Mouse (Mus musculus) thymus, adult 2 months (tissue): ENCODE measurements at regions not wholly inside any gene's neighbourhood (a gene's known extent, or its start where the extent isn't known, plus 50 kb on each side); places are given as distances from the start of the nearest gene placed in this dataset.

Experiments used
- DNase-seq: peaks from one replicate; pipeline ENCODE4 v3.0.0; 2021
- H3K27ac ChIP-seq: fragments of 200-500 bp; 2 replicates; pipeline ENCODE4 v1.5.1; 2012; ENCODE audit warnings: low read length, control low read depth; ENCODE audit not compliant: control insufficient read depth, insufficient read depth
- H3K27me3 ChIP-seq: fragments of 200-500 bp; 2 replicates; pipeline ENCODE4 v1.6.1; 2012; ENCODE audit warnings: mild to moderate bottlenecking, low read length, moderate library complexity, mixed read lengths; ENCODE audit not compliant: control insufficient read depth, insufficient read depth
- H3K36me3 ChIP-seq: fragments of 200-500 bp; 2 replicates; pipeline ENCODE4 v1.6.1; 2012; ENCODE audit warnings: mild to moderate bottlenecking, low read length, moderate library complexity; ENCODE audit not compliant: control insufficient read depth, insufficient read depth
- H3K4me1 ChIP-seq: fragments of 200-500 bp; replicated peaks from 2 replicates; pipeline ENCODE4 v1.6.1; 2012; ENCODE audit warnings: low read length; ENCODE audit not compliant: control insufficient read depth, insufficient read depth
- H3K4me3 ChIP-seq: fragments of 200-500 bp; 2 replicates; pipeline ENCODE4 v1.5.1; 2012; ENCODE audit warnings: mild to moderate bottlenecking, low read length, control low read depth, moderate library complexity; ENCODE audit not compliant: control insufficient read depth, insufficient read depth
- CTCF ChIP-seq: fragments of 200-500 bp; IDR thresholded peaks from 2 replicates; pipeline ENCODE4 v1.5.1; 2012; ENCODE audit warnings: mild to moderate bottlenecking, control low read depth, low read length, moderate library complexity, borderline replicate concordance; ENCODE audit not compliant: control insufficient read depth, poor library complexity, insufficient read depth; ENCODE audit errors: extremely low read depth
- POLR2A ChIP-seq: fragments of 200-500 bp; IDR thresholded peaks from 2 replicates; pipeline ENCODE4 v1.6.1; 2012; ENCODE audit warnings: mild to moderate bottlenecking, low read length, control low read depth, moderate library complexity; ENCODE audit not compliant: control insufficient read depth, poor library complexity, insufficient read depth; ENCODE audit errors: extremely low read depth
- WGBS: fragments of 180-500 bp; shearing (Covaris S2); methylation state at CpG from one replicate; pipeline ENCODE4 v1.1.7; 2018; 5-methylcytosine and 5-hydroxymethylcytosine counted together

- no peaks in the 10 kb centered on the region for H3K36me3 ChIP-seq
- H3K4me3 ChIP-seq, result no peak overlapping the region
- TF ChIP-seq POLR2A (no peak), CTCF (no peak)
- no peaks in the 10 kb centered on the region for H3K4me1 ChIP-seq
- no peak for DNase-seq
- no peak overlapping the region for H3K27ac ChIP-seq
- WGBS, result 94% methylated on average over 1 of the region's 1 CpGs
- no peaks in the 10 kb centered on the region for H3K27me3 ChIP-seq
These were observed 131.6 kb downstream of the Emp1 start for GRCm38 (mm10) chr6:135493983-135494382.

GRCm38 (mm10) chr6:135495841-135496240 lies 133.5 kb downstream of the Emp1 start:
- no peaks in the 10 kb centered on the region for H3K27me3 ChIP-seq
- no peaks in the 10 kb centered on the region for H3K36me3 ChIP-seq
- TF ChIP-seq CTCF, result no peak
- TF ChIP-seq POLR2A, result no peak
- no peaks in the 10 kb centered on the region for H3K4me1 ChIP-seq
- H3K4me3 ChIP-seq, result no peak overlapping the region
- 28% methylated on average over 2 of the region's 2 CpGs for WGBS
- no peak overlapping the region for H3K27ac ChIP-seq
- DNase-seq, result no peak

- Histone ChIP-seq H3K27ac (no peak overlapping the region), H3K4me3 (no peak overlapping the region), H3K36me3 (no peaks in the 10 kb centered on the region), H3K27me3 (no peaks in the 10 kb centered on the region), H3K4me1 (no peaks in the 10 kb centered on the region)
- TF ChIP-seq CTCF (no peak), POLR2A (no peak)
- DNase-seq, result no peak
- WGBS, result 97% methylated on average over 6 of the region's 6 CpGs
These were observed 136.2 kb downstream of the Emp1 start for GRCm38 (mm10) chr6:135498592-135498991.

DNA sequence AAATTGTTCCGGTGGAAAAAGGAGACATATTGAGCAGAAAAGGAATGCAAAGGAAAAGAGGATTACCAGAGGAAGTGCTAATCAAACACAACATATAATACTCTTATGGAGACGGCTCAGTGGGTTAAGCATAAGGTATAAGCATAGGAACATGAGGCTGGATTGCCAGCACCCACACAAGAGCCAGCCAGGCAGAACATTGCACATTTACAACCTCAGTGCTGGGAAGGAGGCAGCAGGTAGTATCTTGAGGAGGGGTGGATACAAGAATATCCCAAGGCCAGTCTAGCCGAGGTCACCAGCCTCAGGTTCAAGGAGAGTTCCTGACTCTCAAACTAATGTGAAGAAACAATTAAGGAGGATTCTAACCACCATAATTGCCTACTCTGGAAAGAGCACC lies 138.0 kb downstream of the Emp1 start:
- no peak overlapping the region for H3K27ac ChIP-seq
- no peaks in the 10 kb centered on the region for H3K27me3 ChIP-seq
- H3K4me3 ChIP-seq, result no peak overlapping the region
- H3K36me3 ChIP-seq, result no peaks in the 10 kb centered on the region
- H3K4me1 ChIP-seq, result no peaks in the 10 kb centered on the region
- WGBS, result 87% methylated on average over 3 of the region's 3 CpGs
- no peak for TF ChIP-seq POLR2A
- TF ChIP-seq CTCF, result no peak
- DNase-seq, result no peak

GRCm38 (mm10) chr6:135501791-135502190 lies 139.4 kb downstream of the Emp1 start:
- 89% methylated on average over 6 of the region's 6 CpGs for WGBS
- no peaks in the 10 kb centered on the region for H3K36me3 ChIP-seq
- H3K27me3 ChIP-seq, result no peaks in the 10 kb centered on the region
- TF ChIP-seq CTCF (no peak), POLR2A (no peak)
- no peak for DNase-seq
- H3K27ac ChIP-seq, result no peak overlapping the region
- no peaks in the 10 kb centered on the region for H3K4me1 ChIP-seq
- H3K4me3 ChIP-seq, result no peak overlapping the region

DNA sequence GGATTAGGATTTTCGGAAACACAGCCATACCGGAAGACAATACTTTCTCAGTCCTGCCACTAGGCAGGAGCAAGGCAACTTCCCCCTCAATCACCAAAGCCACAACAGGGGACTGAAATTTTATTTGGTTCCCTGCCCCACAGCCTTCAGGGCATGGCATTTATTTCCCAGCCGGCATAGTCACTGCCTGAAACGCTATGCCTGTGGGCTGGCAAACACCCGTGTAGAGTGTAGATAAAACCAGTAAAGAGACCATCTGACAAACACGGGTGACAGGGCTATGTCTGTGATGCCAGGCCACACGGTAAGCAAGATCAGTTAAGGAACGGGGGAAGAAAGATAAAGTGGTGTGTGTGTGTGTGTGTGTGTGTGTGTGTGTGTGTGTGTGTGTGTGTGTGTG lies 140.1 kb downstream of the Emp1 start:
- 76% methylated on average over 8 of the region's 8 CpGs for WGBS
- Histone ChIP-seq H3K36me3 (no peaks in the 10 kb centered on the region), H3K4me1 (no peaks in the 10 kb centered on the region), H3K4me3 (no peak overlapping the region), H3K27ac (no peak overlapping the region), H3K27me3 (no peaks in the 10 kb centered on the region)
- DNase-seq, result no peak
- TF ChIP-seq POLR2A, result no peak
- TF ChIP-seq CTCF, result no peak
